ENCODE assay signal across 8 mouse cellular contexts in the genomic region with DNA sequence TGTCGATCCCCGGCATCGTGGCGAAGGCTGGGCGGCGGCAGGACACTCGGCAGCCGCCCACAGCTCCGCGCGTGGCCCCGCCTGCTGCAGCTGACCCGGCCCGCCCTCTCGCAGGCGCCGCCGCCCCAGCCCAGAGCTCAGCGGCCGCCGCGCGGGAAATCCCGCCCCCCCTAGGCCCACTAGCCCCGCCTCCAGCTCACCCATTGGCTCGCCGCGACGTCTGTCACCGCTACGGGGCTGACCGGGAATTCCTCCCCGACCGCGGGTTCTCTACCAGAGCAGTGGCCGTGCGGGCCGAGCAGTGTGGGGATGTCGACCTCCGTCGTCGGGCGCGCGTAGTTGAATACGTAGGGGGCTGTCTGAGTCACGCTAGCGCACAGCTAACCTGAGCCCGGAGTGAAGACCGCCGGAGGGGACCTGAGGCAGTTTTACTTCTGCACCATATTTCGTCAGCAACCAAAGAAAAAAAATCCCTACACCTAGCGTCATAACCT. TPM values are rescaled to one million over a fixed set of nuclear protein-coding genes. Genes with fewer than 3 reads are reported as not detected.
DNase-seq lines count a peak whose midpoint lies in the region; ATAC-seq and TF ChIP-seq lines count a peak whose summit lies in the region.

No protein-coding gene starts in this region.

- no peaks in the 10 kb centered on the region for H3K27me3 ChIP-seq in forebrain, embryonic 15.5 days
- no peaks in the 10 kb centered on the region for H3K27me3 ChIP-seq in lung, embryonic 14.5 days (ENCODE audit: insufficient read depth, low read length)
- H3K27me3 ChIP-seq in thymus, adult 2 months (ENCODE audit: control insufficient read depth, insufficient read depth, low read length) = no peaks in the 10 kb centered on the region

- H3K9ac ChIP-seq in forebrain, embryonic 15.5 days (replicated peaks) = peak overlapping the region; percentile 63
- peak overlapping the region; percentile 88 for H3K9ac ChIP-seq in lung, embryonic 14.5 days

- ATAC-seq in forebrain, embryonic 15.5 days (replicated peaks) = peak; percentile 98
- peak; percentile 97 for ATAC-seq in lung, embryonic 14.5 days (ENCODE audit: insufficient read depth)

- 0% methylated on average over 49 of the region's 53 CpGs for WGBS in forebrain, embryonic 15.5 days
- under 1% methylated on average over 53 of the region's 53 CpGs for WGBS in lung, embryonic 14.5 days
- WGBS in olfactory bulb, adult 2 months = under 1% methylated on average over 53 of the region's 53 CpGs
- under 1% methylated on average over 53 of the region's 53 CpGs for WGBS in thymus, adult 2 months

- H3K4me1 ChIP-seq in forebrain, embryonic 15.5 days = peaks cover 17% of the 10 kb centered on the region
- no peaks in the 10 kb centered on the region for H3K4me1 ChIP-seq in lung, embryonic 14.5 days (ENCODE audit: insufficient read depth)
- H3K4me1 ChIP-seq in olfactory bulb, adult 2 months (ENCODE audit: control insufficient read depth, insufficient read depth, low read length) = 0 out of 2 replicates have a peak, but pooled peaks cover 2% of the 10 kb centered on the region
- H3K4me1 ChIP-seq in thymus, adult 2 months (replicated peaks; ENCODE audit: control insufficient read depth, insufficient read depth, low read length) = peaks cover 3% of the 10 kb centered on the region

- peak overlapping the region; percentile 83 for H3K27ac ChIP-seq in forebrain, embryonic 15.5 days (replicated peaks)
- H3K27ac ChIP-seq in layer of hippocampus, adult 2 months = peak overlapping the region; percentile 95
- peak overlapping the region; percentile 89 for H3K27ac ChIP-seq in lung, embryonic 14.5 days (ENCODE audit: low read depth)
- peak overlapping the region; percentile 86 for H3K27ac ChIP-seq in olfactory bulb, adult 2 months (ENCODE audit: insufficient read depth, low read depth, low read length)
- no peak overlapping the region for H3K27ac ChIP-seq in thymus, adult 2 months (ENCODE audit: control insufficient read depth, insufficient read depth, low read length)

- TF ChIP-seq POLR2A in olfactory bulb, adult 2 months (IDR thresholded peaks at IDR 0.05; ENCODE audit: insufficient read depth, low read depth, low read length) = peak; percentile 65
- peak; percentile 98 for TF ChIP-seq POLR2A in thymus, adult 2 months (IDR thresholded peaks at IDR 0.05; ENCODE audit: control insufficient read depth, extremely low read depth, insufficient read depth, low read length, poor library complexity)

- intact Hi-C loops in heart, postnatal 25 days (cut with DNase I) = no loop called here

- peak overlapping the region; percentile 82 for H3K4me3 ChIP-seq in forebrain, embryonic 15.5 days
- peak overlapping the region; percentile 64 for H3K4me3 ChIP-seq in layer of hippocampus, adult 2 months
- peak overlapping the region; percentile 91 for H3K4me3 ChIP-seq in lung, embryonic 14.5 days (ENCODE audit: low read depth, low read length)
- H3K4me3 ChIP-seq in olfactory bulb, adult 2 months (ENCODE audit: insufficient read depth, low read depth, low read length) = peak overlapping the region; percentile 76
- peak overlapping the region; percentile 82 for H3K4me3 ChIP-seq in thymus, adult 2 months (ENCODE audit: control insufficient read depth, insufficient read depth, low read length)

- DNase-seq in ES-CJ7 (ENCODE audit: low read depth, low spot score) = peak; percentile 92
- DNase-seq in cerebellum, adult 11-12 months = peak; percentile 92
- DNase-seq in heart, postnatal 25 days (ENCODE audit: low spot score) = peak; percentile 91
- peak; percentile 93 to 97 for DNase-seq in layer of hippocampus, adult 2 months (ENCODE audit: low spot score in 2 of 2)
- peak; percentile 98 for DNase-seq in lung, embryonic 14.5 days
- DNase-seq in thymus, adult 2 months = peak; percentile 97

- no peak for TF ChIP-seq CTCF in layer of hippocampus, adult 2 months (conservative IDR thresholded peaks at IDR 0.05)
- TF ChIP-seq CTCF in lung, embryonic 14.5 days (IDR thresholded peaks at IDR 0.05; ENCODE audit: low read depth) = no peak
- TF ChIP-seq CTCF in olfactory bulb, adult 2 months (IDR thresholded peaks at IDR 0.05; ENCODE audit: insufficient read depth, low read depth, low read length) = no peak
- no peak for TF ChIP-seq CTCF in thymus, adult 2 months (IDR thresholded peaks at IDR 0.05; ENCODE audit: borderline replicate concordance, control insufficient read depth, extremely low read depth, insufficient read depth, low read length, poor library complexity)

- peak overlapping the region; percentile 58 for H3K4me2 ChIP-seq in forebrain, embryonic 15.5 days (replicated peaks)
- peak overlapping the region; percentile 75 for H3K4me2 ChIP-seq in lung, embryonic 14.5 days

- H3K36me3 ChIP-seq in forebrain, embryonic 15.5 days = no peaks in the 10 kb centered on the region
- no peaks in the 10 kb centered on the region for H3K36me3 ChIP-seq in lung, embryonic 14.5 days (ENCODE audit: insufficient read depth)
- H3K36me3 ChIP-seq in thymus, adult 2 months (ENCODE audit: control insufficient read depth, insufficient read depth, low read length) = no peaks in the 10 kb centered on the region

- H3K9me3 ChIP-seq in forebrain, embryonic 15.5 days = no peaks in the 10 kb centered on the region
- no peaks in the 10 kb centered on the region for H3K9me3 ChIP-seq in lung, embryonic 14.5 days (ENCODE audit: low read depth, low read length)

RNA-seq across cellular contexts. Expression of gene Appl1, which starts 0.5 kb away (rescaled TPM):
- 65.8 and 66.4 TPM in 2 replicates for polyA plus RNA-seq in forebrain, embryonic 15.5 days (2015; fragmentation: Nextera tagmentation; extraction: Ambion mirVana)
- 10 to 100 TPM; 18.4 to 19.4 TPM for total RNA-seq in heart, postnatal 25 days (2021)
- 10 to 100 TPM; 59.8 to 63.0 TPM for total RNA-seq in layer of hippocampus, adult 2 months (2021)
- polyA plus RNA-seq in lung, embryonic 14.5 days (2014; fragmentation: Nextera tagmentation; extraction: Ambion mirVana) = 41.0 and 43.8 TPM in 2 replicates
- polyA plus RNA-seq in olfactory bulb, adult 2 months (2012; ENCODE audit: insufficient read depth, insufficient read length, low replicate concordance, missing spikeins) = not detected in 2 replicates
- polyA plus RNA-seq in thymus, adult 2 months (2012; rRNA removed) = 10.4 and 10.7 TPM in 2 replicates

RNA-seq across cellular contexts. Expression of gene Hesx1, which starts 23.7 kb away (rescaled TPM):
- polyA plus RNA-seq in forebrain, embryonic 15.5 days (2015; fragmentation: Nextera tagmentation; extraction: Ambion mirVana) = not detected in 2 replicates
- total RNA-seq in heart, postnatal 25 days (2021) = not detected
- total RNA-seq in layer of hippocampus, adult 2 months (2021) = not detected
- not detected in 2 replicates for polyA plus RNA-seq in lung, embryonic 14.5 days (2014; fragmentation: Nextera tagmentation; extraction: Ambion mirVana)
- polyA plus RNA-seq in olfactory bulb, adult 2 months (2012; ENCODE audit: insufficient read depth, insufficient read length, low replicate concordance, missing spikeins) = not detected in 2 replicates
- not detected in 2 replicates for polyA plus RNA-seq in thymus, adult 2 months (2012; rRNA removed)
